In genomic region chr8:80834443-80834842, GRCm38 (mm10) we compare ENCODE assay signal across 16 mouse cellular contexts. TPM values are rescaled to one million over a fixed set of nuclear protein-coding genes. Genes with fewer than 3 reads are reported as not detected.
DNase-seq lines count a peak whose midpoint lies in the region; ATAC-seq and TF ChIP-seq lines count a peak whose summit lies in the region.
"Had no signal": no experiment of that assay in that cellular context is flagged by ENCODE, and none has a peak within 500 bp of the region (broad histone marks: within the 10 kb centered on the region; RNA-seq: fewer than 3 reads in every experiment).

No protein-coding gene starts in this region.

- H3K4me2 ChIP-seq in heart, embryonic 12.5 days = 0 out of 2 replicates have a peak overlapping the region, but pooled peaks have one; percentile 5
- no peak overlapping the region for H3K4me2 ChIP-seq in hindbrain, postnatal 0 days (ENCODE audit: low read depth, low read length)
- no peak overlapping the region for H3K4me2 ChIP-seq in hindbrain, embryonic 14.5 days (replicated peaks)
- no peak overlapping the region for H3K4me2 ChIP-seq in midbrain, postnatal 0 days (ENCODE audit: low read depth, low read length, poor library complexity, severe bottlenecking)
- no peak overlapping the region for H3K4me2 ChIP-seq in midbrain, embryonic 11.5 days
- H3K4me2 ChIP-seq: forebrain, embryonic 15.5 days; liver, embryonic 12.5 days; lung, embryonic 15.5 days had no signal

- H3K9me3 ChIP-seq in heart, embryonic 12.5 days (replicated peaks) = no peaks in the 10 kb centered on the region
- no peaks in the 10 kb centered on the region for H3K9me3 ChIP-seq in hindbrain, postnatal 0 days (ENCODE audit: low read length)
- H3K9me3 ChIP-seq in hindbrain, embryonic 14.5 days (ENCODE audit: control insufficient read depth, low read length) = no peaks in the 10 kb centered on the region
- H3K9me3 ChIP-seq in midbrain, postnatal 0 days (ENCODE audit: low read length) = no peaks in the 10 kb centered on the region
- no peaks in the 10 kb centered on the region for H3K9me3 ChIP-seq in midbrain, embryonic 11.5 days (ENCODE audit: control insufficient read depth, low read length)
- H3K9me3 ChIP-seq: forebrain, embryonic 15.5 days; liver, embryonic 12.5 days; lung, embryonic 15.5 days; megakaryocyte, embryonic 14.5 days had no signal

- H3K27ac ChIP-seq in heart, embryonic 12.5 days (ENCODE audit: poor library complexity, severe bottlenecking) = peak overlapping the region; percentile 55; the same call in 1 of the 2 replicates
- peak overlapping the region; percentile 41; the same call in 1 of the 2 replicates for H3K27ac ChIP-seq in hindbrain, postnatal 0 days
- H3K27ac ChIP-seq in hindbrain, embryonic 14.5 days = no peak overlapping the region
- H3K27ac ChIP-seq in midbrain, postnatal 0 days (ENCODE audit: low read depth, low read length) = no peak overlapping the region
- no peak overlapping the region for H3K27ac ChIP-seq in midbrain, embryonic 11.5 days (ENCODE audit: low read depth, low read length)
- H3K27ac ChIP-seq: forebrain, embryonic 15.5 days; liver, embryonic 12.5 days; lung, embryonic 15.5 days had no signal

- H3K27me3 ChIP-seq in heart, embryonic 12.5 days (replicated peaks) = no peaks in the 10 kb centered on the region
- no peaks in the 10 kb centered on the region for H3K27me3 ChIP-seq in hindbrain, postnatal 0 days (ENCODE audit: insufficient read depth, low read length)
- no peaks in the 10 kb centered on the region for H3K27me3 ChIP-seq in hindbrain, embryonic 14.5 days (ENCODE audit: control insufficient read depth, insufficient read depth, low read length)
- H3K27me3 ChIP-seq in midbrain, postnatal 0 days (ENCODE audit: insufficient read depth, low read length) = no peaks in the 10 kb centered on the region
- H3K27me3 ChIP-seq in midbrain, embryonic 11.5 days (ENCODE audit: control insufficient read depth, insufficient read depth, low read length) = no peaks in the 10 kb centered on the region
- H3K27me3 ChIP-seq: forebrain, embryonic 15.5 days; liver, embryonic 12.5 days; lung, embryonic 15.5 days had no signal

- no peak overlapping the region for H3K4me3 ChIP-seq in heart, embryonic 12.5 days
- no peak overlapping the region for H3K4me3 ChIP-seq in hindbrain, postnatal 0 days (ENCODE audit: low read length)
- no peak overlapping the region for H3K4me3 ChIP-seq in hindbrain, embryonic 14.5 days (replicated peaks; ENCODE audit: low read length)
- H3K4me3 ChIP-seq in midbrain, postnatal 0 days (ENCODE audit: low read depth, low read length) = no peak overlapping the region
- no peak overlapping the region for H3K4me3 ChIP-seq in midbrain, embryonic 11.5 days (ENCODE audit: low read depth, low read length)
- H3K4me3 ChIP-seq: forebrain, embryonic 15.5 days; liver, embryonic 12.5 days; lung, embryonic 15.5 days; megakaryocyte, embryonic 14.5 days had no signal

- no peak for ATAC-seq in heart, embryonic 12.5 days (ENCODE audit: insufficient number of reproducible peaks, low FRiP score)
- ATAC-seq in hindbrain, postnatal 0 days = no peak
- ATAC-seq in hindbrain, embryonic 14.5 days (ENCODE audit: low FRiP score) = no peak
- ATAC-seq in midbrain, postnatal 0 days (ENCODE audit: low FRiP score) = no peak
- no peak for ATAC-seq in midbrain, embryonic 11.5 days (ENCODE audit: low FRiP score)
- ATAC-seq: forebrain, embryonic 15.5 days; liver, embryonic 12.5 days; midbrain, embryonic 16.5 days had no signal

- no peak overlapping the region for H3K9ac ChIP-seq in heart, embryonic 12.5 days
- H3K9ac ChIP-seq in hindbrain, postnatal 0 days (replicated peaks; ENCODE audit: low read length) = no peak overlapping the region
- H3K9ac ChIP-seq in hindbrain, embryonic 14.5 days = no peak overlapping the region
- H3K9ac ChIP-seq in midbrain, postnatal 0 days (replicated peaks; ENCODE audit: low read length, poor library complexity, severe bottlenecking) = no peak overlapping the region
- H3K9ac ChIP-seq in midbrain, embryonic 11.5 days (ENCODE audit: low read length) = no peak overlapping the region
- H3K9ac ChIP-seq: forebrain, embryonic 15.5 days; liver, embryonic 12.5 days; lung, embryonic 15.5 days had no signal

- H3K4me1 ChIP-seq in heart, embryonic 12.5 days (replicated peaks) = peaks cover 68% of the 10 kb centered on the region
- H3K4me1 ChIP-seq in hindbrain, postnatal 0 days (ENCODE audit: insufficient read depth, low read length) = peaks cover 23% of the 10 kb centered on the region
- H3K4me1 ChIP-seq in hindbrain, embryonic 14.5 days (replicated peaks; ENCODE audit: control insufficient read depth, insufficient read depth, low read length) = peaks cover 12% of the 10 kb centered on the region; the same call in 1 of the 2 replicates
- peaks cover 6% of the 10 kb centered on the region; the same call in 1 of the 2 replicates for H3K4me1 ChIP-seq in midbrain, postnatal 0 days (ENCODE audit: insufficient read depth, low read length)
- H3K4me1 ChIP-seq in midbrain, embryonic 11.5 days (ENCODE audit: control insufficient read depth, insufficient read depth, low read length) = no peaks in the 10 kb centered on the region
- H3K4me1 ChIP-seq: megakaryocyte, embryonic 14.5 days had no signal

- no peak for DNase-seq in heart, adult 8-10 months (ENCODE audit: low spot score)
- peak; percentile 43 for DNase-seq in hindbrain, postnatal 0 days (ENCODE audit: low spot score)
- DNase-seq in hindbrain, embryonic 14.5 days (ENCODE audit: low spot score) = no peak
- peak; percentile 49 for DNase-seq in midbrain, postnatal 0 days (ENCODE audit: low spot score)
- DNase-seq in midbrain, embryonic 11.5 days (ENCODE audit: low spot score, missing footprints) = no peak
- no peak for DNase-seq in right cerebral cortex, postnatal 14 days
- DNase-seq: adrenal gland, adult 2 months; cerebellum, postnatal 36 days; heart, adult 11 months; thymus, adult 2 months had no signal

- WGBS in heart, embryonic 12.5 days = 50% methylated on average over 4 of the region's 4 CpGs
- WGBS in hindbrain, postnatal 0 days = 39% methylated on average over 4 of the region's 4 CpGs
- 57% methylated on average over 4 of the region's 4 CpGs for WGBS in hindbrain, embryonic 14.5 days
- 38% methylated on average over 4 of the region's 4 CpGs for WGBS in midbrain, postnatal 0 days
- 75% methylated on average over 4 of the region's 4 CpGs for WGBS in midbrain, embryonic 11.5 days

- no peak for TF ChIP-seq CTCF in hindbrain, postnatal 0 days (IDR thresholded peaks at IDR 0.05; ENCODE audit: low read depth)
- TF ChIP-seq CTCF in midbrain, postnatal 0 days (IDR thresholded peaks at IDR 0.05) = no peak

- H3K36me3 ChIP-seq in heart, embryonic 12.5 days = no peaks in the 10 kb centered on the region
- no peaks in the 10 kb centered on the region for H3K36me3 ChIP-seq in hindbrain, postnatal 0 days (ENCODE audit: insufficient read depth, low read length)
- no peaks in the 10 kb centered on the region for H3K36me3 ChIP-seq in hindbrain, embryonic 14.5 days (replicated peaks; ENCODE audit: control insufficient read depth, insufficient read depth)
- H3K36me3 ChIP-seq in midbrain, postnatal 0 days (ENCODE audit: insufficient read depth, low read length) = no peaks in the 10 kb centered on the region
- H3K36me3 ChIP-seq in midbrain, embryonic 11.5 days (ENCODE audit: control insufficient read depth, insufficient read depth, low read length) = no peaks in the 10 kb centered on the region
- H3K36me3 ChIP-seq: forebrain, embryonic 15.5 days; lung, embryonic 15.5 days had no signal

RNA-seq across cellular contexts. Expression of gene Gab1, which starts 45.9 kb away (rescaled TPM):
- 42.5 and 44.8 TPM in 2 replicates for polyA plus RNA-seq in heart, embryonic 12.5 days (2016; fragmentation: Nextera tagmentation; extraction: Ambion mirVana)
- 10 to 100 TPM; 33.6 to 43.1 (median 40.6) TPM for total RNA-seq in heart, adult 8-10 months (2022)
- total RNA-seq in hindbrain, postnatal 0 days (2014; rRNA removed) = 32.1 and 32.7 TPM in 2 replicates
- 14.0 TPM in 2 replicates for polyA plus RNA-seq in hindbrain, postnatal 0 days (2015; fragmentation: Nextera tagmentation; extraction: Ambion mirVana)
- 16.3 and 16.6 TPM in 2 replicates for polyA plus RNA-seq in hindbrain, embryonic 14.5 days (2014; fragmentation: Nextera tagmentation; extraction: Ambion mirVana)
- 18.3 and 20.5 TPM in 2 replicates for total RNA-seq in midbrain, postnatal 0 days (2014; rRNA removed)
- polyA plus RNA-seq in midbrain, postnatal 0 days (2015; fragmentation: Nextera tagmentation; extraction: Ambion mirVana) = 8.7 TPM in 2 replicates
- 17.2 and 18.0 TPM in 2 replicates for polyA plus RNA-seq in midbrain, embryonic 11.5 days (2014; fragmentation: Nextera tagmentation; extraction: Ambion mirVana)

Comparison
In these comparisons a context has a peak if more than half of its experiments do, and no peak if none do; other contexts are left out.
1. H3K27ac ChIP-seq: peak in heart, embryonic 12.5 days (single experiment) and hindbrain, postnatal 0 days (single experiment); none in hindbrain, embryonic 14.5 days (single experiment), midbrain, postnatal 0 days (single experiment) and midbrain, embryonic 11.5 days (single experiment).
2. DNase-seq: peak in hindbrain, postnatal 0 days (single experiment) and midbrain, postnatal 0 days (single experiment); none in heart, adult 8-10 months (single experiment), hindbrain, embryonic 14.5 days (single experiment), midbrain, embryonic 11.5 days (single experiment) and right cerebral cortex, postnatal 14 days (single experiment).